Mouse (Mus musculus) retina, postnatal 1 day (tissue): ENCODE results near the gene Ppp1r13b.

ENCODE experiments used
- DNase-seq: peaks from one replicate; pipeline ENCODE4 v3.0.0-alpha.2; 2012

Ppp1r13b gene

GRCm38 (mm10) chr12:111790631-111791030 lies 117.3 kb downstream of the Ppp1r13b start:
- no peak for DNase-seq

GRCm38 (mm10) chr12:111790090-111790489 lies 117.8 kb downstream of the Ppp1r13b start:
- DNase-seq, result no peak

- DNase-seq, result no peak
These were observed 120.9 kb downstream of the Ppp1r13b start for GRCm38 (mm10) chr12:111787015-111787414.

- no peak for DNase-seq
These were observed 122.7 kb downstream of the Ppp1r13b start for GRCm38 (mm10) chr12:111785174-111785573.

- DNase-seq, result no peak
These were observed 128.4 kb downstream of the Ppp1r13b start for GRCm38 (mm10) chr12:111779544-111779943.
